ENCODE assay signal across 8 mouse cellular contexts in genomic region chr13:3221005-3221621, GRCm38 (mm10).
DNase-seq lines count a peak whose midpoint lies in the region; ATAC-seq and TF ChIP-seq lines count a peak whose summit lies in the region.
"Not testable (repeated sequence)": the region's sequence is repeated elsewhere in the genome, so short reads cannot be mapped to it uniquely, and the experiment has no call there.

No protein-coding gene starts in this region.

- not testable (repeated sequence) for H3K27ac ChIP-seq in forebrain, embryonic 12.5 days; forebrain, embryonic 16.5 days (ENCODE audit: low read length); hindbrain, embryonic 11.5 days (ENCODE audit: low read depth, low read length); hindbrain, embryonic 15.5 days (replicated peaks); midbrain, embryonic 12.5 days (replicated peaks); midbrain, embryonic 16.5 days (ENCODE audit: low read length); neural tube, embryonic 13.5 days (replicated peaks)

- not testable (repeated sequence) for H3K9me3 ChIP-seq in forebrain, embryonic 12.5 days; forebrain, embryonic 16.5 days (ENCODE audit: control insufficient read depth, low read length); hindbrain, embryonic 11.5 days (ENCODE audit: control insufficient read depth, low read length); hindbrain, embryonic 15.5 days; midbrain, embryonic 12.5 days; midbrain, embryonic 16.5 days (replicated peaks; ENCODE audit: control insufficient read depth, low read length, poor library complexity, severe bottlenecking); neural tube, embryonic 13.5 days

- H3K9ac ChIP-seq in forebrain, embryonic 12.5 days; forebrain, embryonic 16.5 days (replicated peaks; ENCODE audit: low read depth, low read length); hindbrain, embryonic 11.5 days (ENCODE audit: low read depth, low read length); hindbrain, embryonic 15.5 days; midbrain, embryonic 12.5 days (replicated peaks); midbrain, embryonic 16.5 days (ENCODE audit: low read depth, low read length); neural tube, embryonic 13.5 days: not testable (repeated sequence)

- H3K4me3 ChIP-seq in forebrain, embryonic 12.5 days (replicated peaks); forebrain, embryonic 16.5 days (replicated peaks; ENCODE audit: low read length); hindbrain, embryonic 11.5 days (ENCODE audit: low read depth, low read length); midbrain, embryonic 12.5 days; midbrain, embryonic 16.5 days (ENCODE audit: low read depth, low read length); neural tube, embryonic 13.5 days: not testable (repeated sequence)
- H3K4me3 ChIP-seq in hindbrain, embryonic 15.5 days = peak overlapping the region; percentile 31

- peak; percentile 50; the same call in 1 of the 2 replicates for ATAC-seq in forebrain, embryonic 12.5 days (ENCODE audit: low FRiP score)
- 0 out of 2 replicates have a peak, but pooled peaks have one; percentile 26 for ATAC-seq in forebrain, embryonic 16.5 days
- ATAC-seq in hindbrain, embryonic 11.5 days (ENCODE audit: low FRiP score) = peak; percentile 26; the same call in 1 of the 2 replicates
- ATAC-seq in hindbrain, embryonic 15.5 days (ENCODE audit: low FRiP score, low read depth) = peak; percentile 67; the same call in 1 of the 2 replicates
- ATAC-seq in midbrain, embryonic 12.5 days (ENCODE audit: low FRiP score, low read depth) = peak; percentile 55
- not testable (repeated sequence) for ATAC-seq in midbrain, embryonic 16.5 days; neural tube, embryonic 13.5 days (ENCODE audit: low read depth)

- TF ChIP-seq POLR2A in brain, embryonic 14.5 days (IDR thresholded peaks at IDR 0.05; ENCODE audit: borderline replicate concordance, extremely low read depth, insufficient read depth, insufficient read length, poor library complexity, severe bottlenecking) = not testable (repeated sequence)

- not testable (repeated sequence) for H3K36me3 ChIP-seq in forebrain, embryonic 12.5 days (replicated peaks); forebrain, embryonic 16.5 days (ENCODE audit: control insufficient read depth, insufficient read depth); hindbrain, embryonic 11.5 days (ENCODE audit: control insufficient read depth, insufficient read depth, low read length); hindbrain, embryonic 15.5 days; midbrain, embryonic 12.5 days; midbrain, embryonic 16.5 days (ENCODE audit: control insufficient read depth, insufficient read depth, low read length); neural tube, embryonic 13.5 days

- H3K4me1 ChIP-seq in forebrain, embryonic 12.5 days; forebrain, embryonic 16.5 days (replicated peaks; ENCODE audit: control insufficient read depth, insufficient read depth, low read length); hindbrain, embryonic 11.5 days (replicated peaks; ENCODE audit: control insufficient read depth, insufficient read depth, low read length); hindbrain, embryonic 15.5 days (replicated peaks); midbrain, embryonic 12.5 days; midbrain, embryonic 16.5 days (ENCODE audit: control insufficient read depth, insufficient read depth, low read length); neural tube, embryonic 13.5 days (replicated peaks): not testable (repeated sequence)

- not testable (repeated sequence) for TF ChIP-seq CTCF in brain, embryonic 14.5 days (IDR thresholded peaks at IDR 0.05; ENCODE audit: borderline replicate concordance, extremely low read depth, insufficient read depth, insufficient read length)

- H3K27me3 ChIP-seq in forebrain, embryonic 12.5 days; forebrain, embryonic 16.5 days (replicated peaks; ENCODE audit: control insufficient read depth, insufficient read depth, low read length); hindbrain, embryonic 11.5 days (ENCODE audit: control insufficient read depth, insufficient read depth, low read length); hindbrain, embryonic 15.5 days; midbrain, embryonic 12.5 days; midbrain, embryonic 16.5 days (ENCODE audit: control insufficient read depth, insufficient read depth, low read depth, low read length); neural tube, embryonic 13.5 days: not testable (repeated sequence)

- peak overlapping the region; percentile 29; the same call in 1 of the 2 replicates for H3K4me2 ChIP-seq in forebrain, embryonic 12.5 days
- peak overlapping the region; percentile 34 for H3K4me2 ChIP-seq in forebrain, embryonic 16.5 days (ENCODE audit: low read length)
- H3K4me2 ChIP-seq in hindbrain, embryonic 11.5 days (replicated peaks; ENCODE audit: low read depth, low read length) = peak overlapping the region; percentile 11; the same call in 1 of the 2 replicates
- peak overlapping the region; percentile 55 for H3K4me2 ChIP-seq in hindbrain, embryonic 15.5 days
- peak overlapping the region; percentile 31 for H3K4me2 ChIP-seq in midbrain, embryonic 12.5 days (replicated peaks)
- peak overlapping the region; percentile 44 for H3K4me2 ChIP-seq in midbrain, embryonic 16.5 days (ENCODE audit: low read length)
- peak overlapping the region; percentile 30 for H3K4me2 ChIP-seq in neural tube, embryonic 13.5 days

- 47% methylated on average over 10 of the region's 10 CpGs for WGBS in forebrain, embryonic 12.5 days
- WGBS in forebrain, embryonic 16.5 days = 35% methylated on average over 10 of the region's 10 CpGs
- WGBS in hindbrain, embryonic 11.5 days = 49% methylated on average over 10 of the region's 10 CpGs
- WGBS in hindbrain, embryonic 15.5 days = 33% methylated on average over 10 of the region's 10 CpGs
- 51% methylated on average over 10 of the region's 10 CpGs for WGBS in midbrain, embryonic 12.5 days
- 43% methylated on average over 10 of the region's 10 CpGs for WGBS in midbrain, embryonic 16.5 days
- WGBS in neural tube, embryonic 13.5 days = 54% methylated on average over 10 of the region's 10 CpGs

- peak; percentile 22 for DNase-seq in brain, embryonic 14.5 days (ENCODE audit: low read depth)
- not testable (repeated sequence) for DNase-seq in hindbrain, embryonic 11.5 days (ENCODE audit: low spot score)
